Mouse (Mus musculus): ENCODE measurements around the gene Cers5.

DNA sequence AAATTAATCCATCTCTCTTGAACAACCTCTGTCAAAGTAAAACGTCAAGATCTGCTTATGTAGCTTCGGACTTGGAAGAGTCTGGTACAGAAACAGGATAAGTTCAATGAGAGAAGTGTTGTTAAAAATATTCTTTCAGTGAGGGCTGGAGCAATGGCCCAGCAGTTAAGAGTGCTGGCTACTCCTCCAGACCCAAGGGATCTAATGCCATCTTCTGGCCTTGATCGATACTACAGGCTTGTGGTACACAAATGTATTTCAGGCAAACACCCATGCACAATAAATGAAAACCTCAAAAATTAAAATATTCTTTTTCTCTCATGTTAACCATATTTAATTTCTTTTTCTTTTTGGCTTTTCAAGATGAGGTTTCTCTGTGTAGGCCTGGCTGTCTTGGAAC, 23.4 kb upstream of the Cers5 start:
- no peak for TF ChIP-seq CTCF (IDR thresholded peaks at IDR 0.05; ENCODE audit: low read depth, low read length)
- no peak for TF ChIP-seq POLR2A (IDR thresholded peaks at IDR 0.05; ENCODE audit: borderline replicate concordance, low read depth, low read length)
